Mouse (Mus musculus): ENCODE data around the gene Ccz1. TPM values are rescaled to one million over a fixed set of nuclear protein-coding genes. Genes with fewer than 3 reads are reported as not detected.

Ccz1 gene
- polyA plus RNA-seq (2015; fragmentation: Nextera tagmentation; extraction: Ambion mirVana): 80.9 and 88.5 TPM in 2 replicates

DNA sequence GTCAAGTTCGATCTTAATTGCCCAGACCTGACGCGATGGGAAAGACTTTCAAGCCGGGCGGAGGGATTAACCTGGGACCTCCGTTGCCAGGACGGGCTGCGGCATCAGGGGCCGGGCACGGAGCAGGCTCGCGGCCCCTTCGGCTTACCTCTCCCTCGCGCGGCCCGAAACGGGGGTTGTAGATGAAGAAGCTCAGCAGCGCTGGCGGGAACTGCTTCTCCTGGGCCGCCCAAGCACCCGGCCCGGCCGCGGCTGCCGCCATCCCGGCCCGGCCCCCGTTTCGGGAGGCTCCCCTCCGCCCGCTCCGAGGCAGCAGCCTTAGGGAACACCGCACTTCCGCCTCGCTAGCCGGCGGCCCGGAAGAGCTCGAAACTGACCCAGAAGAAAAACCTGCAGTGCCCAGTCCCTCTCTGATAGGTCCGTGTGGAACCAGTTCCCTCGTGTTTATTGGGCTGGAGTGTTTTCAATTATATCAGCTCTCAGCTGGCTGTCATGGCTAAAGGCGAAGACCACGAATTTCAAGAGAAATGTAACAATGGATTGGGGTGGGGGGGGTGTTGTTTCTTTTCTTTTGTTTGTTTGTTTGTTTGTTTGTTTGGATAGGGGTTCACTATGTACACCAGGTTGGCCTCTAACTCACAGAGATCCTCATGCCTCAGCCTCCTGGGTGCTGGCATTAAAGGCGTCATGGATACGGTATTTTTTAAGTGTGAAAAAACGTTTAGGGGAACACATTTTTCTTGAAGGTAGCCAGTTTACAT, at the start of gene Ccz1:
Gene Ccz1 (minus strand): TSS at position 327 of the 761 bp plus-strand sequence.
- peak; percentile 100 for ATAC-seq (ENCODE audit: low FRiP score)

GRCm38 (mm10) chr5:144064093-144064492, 49.4 kb upstream of the Ccz1 start:
- 0 out of 2 replicates have a peak, but pooled peaks cover 5% of the 10 kb centered on the region for H3K9me3 ChIP-seq
- 74% methylated on average over 5 of the region's 5 CpGs for WGBS
- ATAC-seq (ENCODE audit: low FRiP score): no peak
- H3K27ac ChIP-seq: no peak overlapping the region
- no peaks in the 10 kb centered on the region for H3K36me3 ChIP-seq
- no peaks in the 10 kb centered on the region for H3K4me1 ChIP-seq (replicated peaks)
- no peak overlapping the region for H3K4me3 ChIP-seq
- no peaks in the 10 kb centered on the region for H3K27me3 ChIP-seq
- no peak overlapping the region for H3K4me2 ChIP-seq
- no peak overlapping the region for H3K9ac ChIP-seq

More for the DNA sequence above, at the start of gene Ccz1:
- Histone ChIP-seq H3K36me3 (peaks cover 29% of the 10 kb centered on the region), H3K9me3 (no peaks in the 10 kb centered on the region), H3K4me2 (peak within 1 kb of the TSS; percentile 58), H3K4me1 (replicated peaks) (peaks cover 10% of the 10 kb centered on the region), H3K27ac (peak within 1 kb of the TSS; percentile 88), H3K4me3 (peak within 1 kb of the TSS; percentile 95), H3K9ac (peak within 1 kb of the TSS; percentile 87), H3K27me3 (no peaks in the 10 kb centered on the region)
- WGBS: 3% methylated on average over 46 of the region's 47 CpGs

GRCm38 (mm10) chr5:144054340-144054739, 39.7 kb upstream of the Ccz1 start:
- 89% methylated on average over 6 of the region's 6 CpGs for WGBS
- ATAC-seq (ENCODE audit: low FRiP score): no peak
- Histone ChIP-seq H3K27ac (no peak overlapping the region), H3K4me2 (no peak overlapping the region), H3K36me3 (no peaks in the 10 kb centered on the region), H3K27me3 (no peaks in the 10 kb centered on the region), H3K4me3 (no peak overlapping the region), H3K4me1 (replicated peaks) (no peaks in the 10 kb centered on the region; the same call in 1 of the 2 replicates), H3K9ac (no peak overlapping the region), H3K9me3 (no peaks in the 10 kb centered on the region)

- H3K27ac ChIP-seq: no peak overlapping the region
- 34% methylated on average over 3 of the region's 3 CpGs for WGBS
- H3K9ac ChIP-seq: no peak overlapping the region
- H3K4me1 ChIP-seq (replicated peaks): no peaks in the 10 kb centered on the region; the same call in 1 of the 2 replicates
- no peak for ATAC-seq (ENCODE audit: low FRiP score)
- no peaks in the 10 kb centered on the region for H3K27me3 ChIP-seq
- no peak overlapping the region for H3K4me2 ChIP-seq
- H3K9me3 ChIP-seq: no peaks in the 10 kb centered on the region
- no peak overlapping the region for H3K4me3 ChIP-seq
- no peaks in the 10 kb centered on the region for H3K36me3 ChIP-seq
These were observed 38.8 kb upstream of the Ccz1 start for GRCm38 (mm10) chr5:144053450-144053849.

DNA sequence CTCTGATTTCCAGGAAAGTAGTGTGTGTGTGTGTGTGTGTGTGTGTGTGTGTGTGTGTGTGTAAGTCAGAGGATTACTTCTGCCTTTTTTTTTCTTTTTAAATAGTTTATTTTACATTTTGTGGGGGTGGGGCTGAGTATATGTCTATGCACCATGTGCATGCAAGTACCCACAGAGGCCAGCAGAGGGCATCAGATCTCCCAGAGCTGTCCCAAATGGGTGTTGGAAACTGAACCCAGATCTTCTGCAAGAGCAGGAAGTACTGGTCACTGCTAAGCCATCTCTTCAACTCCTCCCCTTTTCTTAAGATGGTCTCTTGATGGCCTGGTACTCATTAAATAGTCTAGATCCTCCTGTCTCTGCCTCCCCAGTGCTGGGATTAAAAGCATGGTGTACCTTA, 36.6 kb upstream of the Ccz1 start:
- no peaks in the 10 kb centered on the region for H3K27me3 ChIP-seq
- peaks cover 5% of the 10 kb centered on the region for H3K4me1 ChIP-seq (replicated peaks)
- ATAC-seq (ENCODE audit: low FRiP score): no peak
- H3K4me2 ChIP-seq: no peak overlapping the region
- no peaks in the 10 kb centered on the region for H3K36me3 ChIP-seq
- no peak overlapping the region for H3K4me3 ChIP-seq
- H3K9ac ChIP-seq: no peak overlapping the region
- H3K9me3 ChIP-seq: no peaks in the 10 kb centered on the region
- no peak overlapping the region for H3K27ac ChIP-seq

- WGBS: 81% methylated on average over 3 of the region's 3 CpGs
These were observed 35.2 kb upstream of the Ccz1 start for GRCm38 (mm10) chr5:144049881-144050280.

GRCm38 (mm10) chr5:144047324-144047723, 32.6 kb upstream of the Ccz1 start:
- Histone ChIP-seq H3K27ac (peak overlapping the region; percentile 62), H3K9ac (no peak overlapping the region), H3K27me3 (no peaks in the 10 kb centered on the region), H3K36me3 (no peaks in the 10 kb centered on the region), H3K4me1 (replicated peaks) (peaks cover 5% of the 10 kb centered on the region), H3K4me3 (no peak overlapping the region), H3K9me3 (no peaks in the 10 kb centered on the region), H3K4me2 (no peak overlapping the region)
- WGBS: 60% methylated on average over 13 of the region's 13 CpGs
- no peak for ATAC-seq (ENCODE audit: low FRiP score)

More at GRCm38 (mm10) chr5:144049881-144050280, 35.2 kb upstream of the Ccz1 start:
- Histone ChIP-seq H3K27ac (no peak overlapping the region), H3K9me3 (no peaks in the 10 kb centered on the region), H3K4me3 (no peak overlapping the region), H3K27me3 (no peaks in the 10 kb centered on the region), H3K4me2 (no peak overlapping the region), H3K9ac (no peak overlapping the region), H3K4me1 (replicated peaks) (peaks cover 5% of the 10 kb centered on the region), H3K36me3 (no peaks in the 10 kb centered on the region)
- no peak for ATAC-seq (ENCODE audit: low FRiP score)

DNA sequence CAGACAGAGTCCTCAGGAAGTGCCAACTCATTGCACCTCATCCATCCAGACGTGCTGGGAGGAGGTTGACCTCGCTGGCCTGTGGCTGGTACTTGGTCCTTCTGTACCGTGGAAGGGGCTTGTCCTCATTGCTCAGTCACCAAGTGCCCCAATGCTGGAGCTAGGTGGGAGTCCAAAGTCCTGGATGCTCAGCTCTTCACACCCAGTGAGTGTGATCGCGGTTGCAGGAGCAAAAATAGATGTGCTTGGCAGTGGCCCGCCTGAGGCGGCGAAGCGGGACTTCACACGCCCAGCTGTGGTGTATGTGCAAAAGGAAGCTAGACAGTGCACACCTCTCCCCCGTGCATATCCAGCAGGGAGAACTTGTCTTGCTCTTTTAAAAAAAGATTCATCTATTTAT, 28.5 kb upstream of the Ccz1 start:
- no peak overlapping the region for H3K4me3 ChIP-seq
- 87% methylated on average over 11 of the region's 11 CpGs for WGBS
- no peak overlapping the region for H3K4me2 ChIP-seq
- H3K4me1 ChIP-seq (replicated peaks): peaks cover 7% of the 10 kb centered on the region
- no peaks in the 10 kb centered on the region for H3K9me3 ChIP-seq
- no peak overlapping the region for H3K9ac ChIP-seq
- ATAC-seq (ENCODE audit: low FRiP score): no peak
- no peaks in the 10 kb centered on the region for H3K36me3 ChIP-seq
- H3K27me3 ChIP-seq: no peaks in the 10 kb centered on the region
- H3K27ac ChIP-seq: no peak overlapping the region

DNA sequence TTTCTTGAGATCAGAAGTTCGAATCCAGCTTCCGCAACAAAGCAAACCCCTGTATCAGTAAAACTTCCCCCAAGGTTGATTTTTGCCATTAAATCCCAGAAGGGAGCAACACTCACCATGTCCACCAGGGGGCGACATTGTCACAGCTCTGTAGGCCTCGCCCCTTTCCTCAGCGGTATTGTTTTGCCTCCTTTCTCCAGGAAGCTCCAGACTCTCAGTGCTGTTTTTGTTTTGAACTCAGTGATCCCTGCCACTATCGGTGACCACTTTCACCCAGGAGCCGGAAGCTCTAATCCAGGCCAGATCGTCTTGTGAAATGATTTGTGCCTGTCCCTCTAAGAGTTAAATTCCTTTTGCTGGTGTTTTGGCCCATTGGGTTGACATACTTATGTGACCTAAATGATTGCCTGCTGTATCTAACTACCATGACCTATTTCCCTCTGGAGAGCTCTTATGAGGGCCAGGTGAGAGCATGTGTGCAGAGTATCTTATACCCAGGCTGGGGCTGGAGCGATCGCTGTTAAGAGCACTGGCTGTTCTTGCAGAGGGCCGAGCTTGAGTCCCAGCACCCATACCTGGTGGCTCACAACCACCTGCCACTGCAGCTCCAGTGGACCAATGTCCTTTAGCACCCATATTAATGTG, 26.2 kb upstream of the Ccz1 start:
- H3K36me3 ChIP-seq: no peaks in the 10 kb centered on the region
- H3K4me2 ChIP-seq: no peak overlapping the region
- no peaks in the 10 kb centered on the region for H3K27me3 ChIP-seq
- no peak overlapping the region for H3K4me3 ChIP-seq
- no peak for ATAC-seq (ENCODE audit: low FRiP score)
- 0 out of 2 replicates have a peak, but pooled peaks cover 2% of the 10 kb centered on the region for H3K4me1 ChIP-seq (replicated peaks)
- H3K27ac ChIP-seq: no peak overlapping the region
- 45% methylated on average over 11 of the region's 11 CpGs for WGBS
- H3K9ac ChIP-seq: no peak overlapping the region
- H3K9me3 ChIP-seq: no peaks in the 10 kb centered on the region

DNA sequence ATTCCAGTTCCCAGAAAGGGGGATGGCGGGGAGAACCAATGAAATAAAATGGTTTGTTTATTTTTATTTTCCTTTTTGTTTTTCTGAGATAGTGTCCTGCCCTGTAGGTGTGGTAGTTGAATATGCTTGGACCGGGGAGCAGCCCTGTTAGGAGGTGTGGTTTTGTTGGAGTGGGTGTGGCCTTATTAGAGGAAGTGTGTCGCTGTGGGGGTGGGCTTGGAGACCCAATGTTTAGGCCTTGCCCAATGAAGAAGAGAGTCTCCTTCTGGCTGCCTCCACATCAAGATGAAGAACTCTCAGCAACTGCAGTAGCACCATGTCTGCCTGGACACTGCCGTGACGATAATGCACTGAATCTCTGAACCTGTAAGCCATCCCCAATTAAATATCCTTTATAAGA, 25.2 kb upstream of the Ccz1 start:
- Histone ChIP-seq H3K4me3 (no peak overlapping the region), H3K4me1 (replicated peaks) (0 out of 2 replicates have a peak, but pooled peaks cover 2% of the 10 kb centered on the region), H3K9me3 (no peaks in the 10 kb centered on the region), H3K36me3 (no peaks in the 10 kb centered on the region), H3K27me3 (no peaks in the 10 kb centered on the region), H3K27ac (no peak overlapping the region), H3K4me2 (no peak overlapping the region), H3K9ac (no peak overlapping the region)
- no peak for ATAC-seq (ENCODE audit: low FRiP score)
- 93% methylated on average over 5 of the region's 5 CpGs for WGBS

DNA sequence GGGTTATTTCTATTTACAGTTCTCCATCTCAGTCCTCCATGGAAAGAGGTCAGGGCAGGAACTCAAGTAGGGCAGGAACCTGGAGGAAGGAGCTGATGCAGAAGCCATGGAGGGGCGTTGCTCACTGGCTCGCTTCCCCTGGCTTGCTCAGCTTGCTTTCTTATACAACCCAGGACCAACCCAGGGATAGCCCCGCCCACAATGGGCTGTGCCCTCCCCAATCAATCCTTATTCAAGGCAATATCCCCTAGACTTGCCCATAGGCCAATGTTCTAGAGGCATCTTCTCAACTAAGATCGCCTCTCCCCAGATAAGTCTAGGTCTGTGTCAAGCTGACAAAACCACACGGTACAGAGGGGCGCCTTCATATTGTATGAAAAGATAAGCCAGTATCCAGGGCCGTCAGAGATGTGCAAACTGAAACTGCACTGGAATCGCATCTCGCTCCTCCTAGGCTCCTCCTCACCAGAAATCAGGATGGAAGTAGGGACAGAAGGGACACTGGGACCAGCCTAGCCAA, 24.5 kb upstream of the Ccz1 start:
- no peaks in the 10 kb centered on the region for H3K36me3 ChIP-seq
- H3K4me2 ChIP-seq: no peak overlapping the region
- no peak overlapping the region for H3K27ac ChIP-seq
- no peaks in the 10 kb centered on the region for H3K27me3 ChIP-seq
- no peak overlapping the region for H3K9ac ChIP-seq
- H3K4me3 ChIP-seq: no peak overlapping the region
- WGBS: 77% methylated on average over 9 of the region's 9 CpGs
- 0 out of 2 replicates have a peak, but pooled peaks cover 2% of the 10 kb centered on the region for H3K4me1 ChIP-seq (replicated peaks)
- H3K9me3 ChIP-seq: no peaks in the 10 kb centered on the region
- ATAC-seq (ENCODE audit: low FRiP score): no peak

GRCm38 (mm10) chr5:144036952-144037351, 22.3 kb upstream of the Ccz1 start:
- Histone ChIP-seq H3K4me1 (replicated peaks) (0 out of 2 replicates have a peak, but pooled peaks cover 2% of the 10 kb centered on the region), H3K9me3 (no peaks in the 10 kb centered on the region), H3K27ac (no peak overlapping the region), H3K4me3 (no peak overlapping the region), H3K9ac (no peak overlapping the region), H3K36me3 (no peaks in the 10 kb centered on the region), H3K27me3 (no peaks in the 10 kb centered on the region), H3K4me2 (no peak overlapping the region)
- no peak for ATAC-seq (ENCODE audit: low FRiP score)
- WGBS: 66% methylated on average over 17 of the region's 17 CpGs
